Mouse (Mus musculus): Measurements from ENCODE around the gene Adgrb3. TPM values are rescaled to one million over a fixed set of nuclear protein-coding genes. Genes with fewer than 3 reads are reported as not detected.
"Not testable (repeated sequence)": the region's sequence is repeated elsewhere in the genome, so short reads cannot be mapped to it uniquely, and the experiment has no call there.

The Adgrb3 gene
- polyA plus RNA-seq, 1 experiment from 2014 or later, result 0.89 TPM

DNA sequence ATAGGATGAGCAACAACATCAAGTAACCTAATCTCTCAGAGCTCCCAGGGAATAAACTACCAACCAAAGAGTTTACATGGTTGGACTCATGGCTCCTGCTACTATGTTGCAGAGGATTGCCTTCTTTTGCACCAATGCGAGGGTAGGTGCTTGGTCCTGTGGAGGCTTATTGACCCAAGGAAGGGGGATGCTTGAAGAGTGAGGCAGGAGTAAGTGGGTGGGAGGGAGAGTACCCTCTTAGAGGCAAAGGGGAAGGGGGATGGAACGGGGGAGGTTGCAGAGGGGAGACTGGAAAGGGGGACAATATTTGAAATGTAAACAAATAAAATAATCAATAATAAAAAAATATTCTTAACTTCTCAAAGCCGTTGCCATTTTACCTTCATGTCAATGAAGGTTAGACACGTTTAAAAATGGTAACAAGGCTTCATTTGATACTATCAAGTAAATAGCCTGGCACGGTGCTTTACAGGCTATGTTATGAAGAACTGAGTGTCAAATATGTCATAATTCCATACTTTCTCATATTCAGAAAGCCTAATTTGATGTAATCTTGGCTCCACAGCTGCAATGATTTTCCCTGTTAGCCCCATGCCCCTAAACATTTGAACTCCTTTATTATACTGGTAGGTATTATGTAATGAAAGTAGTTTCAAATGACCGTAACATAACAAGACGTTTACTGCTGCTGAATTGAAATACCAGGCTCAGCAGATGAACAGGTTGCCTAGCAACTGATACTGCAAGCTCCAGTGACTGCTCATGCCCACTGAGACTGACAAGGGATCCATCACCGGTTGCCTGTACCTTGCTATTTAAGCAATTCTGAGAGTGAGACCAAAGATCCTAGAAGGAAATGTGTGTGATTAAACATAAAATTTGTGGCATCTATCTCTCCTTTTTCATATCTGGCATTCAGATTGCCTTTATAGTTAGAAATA lies 796.1 kb downstream of the Adgrb3 start:
- no peak for ATAC-seq (replicated peaks; ENCODE audit: insufficient number of reproducible peaks, low FRiP score, low TSS enrichment)
- WGBS (ENCODE audit: insufficient replicate concordance), result 73% methylated on average over 8 of the region's 8 CpGs
- no peaks in the 10 kb centered on the region for H3K9me3 ChIP-seq (replicated peaks; ENCODE audit: control insufficient read depth, low read length)

GRCm38 (mm10) chr1:25023156-25023555 lies 806.4 kb downstream of the Adgrb3 start:
- Histone ChIP-seq H3K27ac (ENCODE audit: low read depth, low read length) (no peak overlapping the region), H3K4me3 (ENCODE audit: low read depth, low read length) (no peak overlapping the region), H3K4me1 (ENCODE audit: control insufficient read depth, insufficient read depth, low read length) (no peaks in the 10 kb centered on the region), H3K9me3 (replicated peaks; ENCODE audit: control insufficient read depth, low read length) (no peaks in the 10 kb centered on the region), H3K4me2 (no peak overlapping the region), H3K9ac (ENCODE audit: low read depth, low read length) (no peak overlapping the region), H3K36me3 (ENCODE audit: control insufficient read depth, insufficient read depth, low read length) (no peaks in the 10 kb centered on the region), H3K27me3 (ENCODE audit: control insufficient read depth, insufficient read depth, low read length) (no peaks in the 10 kb centered on the region)
- ATAC-seq (replicated peaks; ENCODE audit: insufficient number of reproducible peaks, low FRiP score, low TSS enrichment), result no peak
- 73% methylated on average over 3 of the region's 3 CpGs for WGBS (ENCODE audit: insufficient replicate concordance)

More for the DNA sequence above, 796.1 kb downstream of the Adgrb3 start:
- no peaks in the 10 kb centered on the region for H3K4me1 ChIP-seq (ENCODE audit: control insufficient read depth, insufficient read depth, low read length)
- H3K9ac ChIP-seq (ENCODE audit: low read depth, low read length), result no peak overlapping the region
- no peak overlapping the region for H3K27ac ChIP-seq (ENCODE audit: low read depth, low read length)
- H3K4me3 ChIP-seq (ENCODE audit: low read depth, low read length), result no peak overlapping the region
- H3K27me3 ChIP-seq (ENCODE audit: control insufficient read depth, insufficient read depth, low read length), result no peaks in the 10 kb centered on the region
- no peaks in the 10 kb centered on the region for H3K36me3 ChIP-seq (ENCODE audit: control insufficient read depth, insufficient read depth, low read length)
- no peak overlapping the region for H3K4me2 ChIP-seq

DNA sequence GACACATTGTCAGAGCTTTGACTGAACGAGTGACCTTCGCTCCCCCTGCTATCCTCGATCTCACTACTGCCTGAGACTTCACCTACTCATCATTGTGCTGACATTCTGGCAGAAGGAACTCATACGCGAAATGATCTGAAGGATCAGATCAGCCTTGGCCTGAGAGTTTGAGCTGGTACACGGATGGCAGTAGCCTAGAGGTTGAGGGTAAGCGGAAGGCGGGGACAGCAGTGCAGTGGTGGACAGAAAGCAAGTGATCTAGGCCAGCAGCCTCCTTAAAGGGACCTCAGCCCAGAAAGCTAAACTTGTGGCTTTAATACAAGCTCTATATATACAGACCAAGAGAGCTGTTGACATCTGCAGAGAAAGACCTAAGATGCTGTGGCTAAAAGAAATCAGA lies 811.7 kb downstream of the Adgrb3 start:
- H3K9me3 ChIP-seq (replicated peaks; ENCODE audit: control insufficient read depth, low read length); H3K27ac ChIP-seq (ENCODE audit: low read depth, low read length); ATAC-seq (replicated peaks; ENCODE audit: insufficient number of reproducible peaks, low FRiP score, low TSS enrichment); H3K36me3 ChIP-seq (ENCODE audit: control insufficient read depth, insufficient read depth, low read length); H3K4me2 ChIP-seq; H3K9ac ChIP-seq (ENCODE audit: low read depth, low read length); H3K27me3 ChIP-seq (ENCODE audit: control insufficient read depth, insufficient read depth, low read length); H3K4me1 ChIP-seq (ENCODE audit: control insufficient read depth, insufficient read depth, low read length); H3K4me3 ChIP-seq (ENCODE audit: low read depth, low read length): not testable (repeated sequence)
- WGBS (ENCODE audit: insufficient replicate concordance), result 78% methylated on average over 5 of the region's 8 CpGs

Measured in heart, embryonic 11.5 days (tissue).